Mouse (Mus musculus) embryonic facial prominence, embryonic 11.5 days (tissue): ENCODE data around the gene Casz1. TPM values are rescaled to one million over a fixed set of nuclear protein-coding genes. Genes with fewer than 3 reads are reported as not detected.

Experiments used
- ATAC-seq: fragments of 200-750 bp; cut with Nextera tagmentation; replicated peaks from 2 replicates; pipeline ENCODE4 v1.8.0; 2017; ENCODE audit warnings: low read depth; ENCODE audit not compliant: insufficient number of reproducible peaks, low FRiP score, low TSS enrichment
- DNase-seq: peaks from one replicate; pipeline ENCODE4 v3.0.0-alpha.2; 2015; ENCODE audit warnings: low spot score
- H3K27ac ChIP-seq: fragments of 300-500 bp; sonication (generic); replicated peaks from 2 replicates; pipeline ENCODE4 v1.5.1; 2014; ENCODE audit warnings: mild to moderate bottlenecking, low read depth, low read length, control low read depth
- H3K27me3 ChIP-seq: fragments of 300-500 bp; sonication (generic); 2 replicates; pipeline ENCODE4 v1.6.1; 2014; ENCODE audit warnings: mild to moderate bottlenecking, low read length, moderate library complexity, mixed read lengths; ENCODE audit not compliant: control insufficient read depth, insufficient read depth
- H3K36me3 ChIP-seq: fragments of 300-500 bp; sonication (generic); replicated peaks from 2 replicates; pipeline ENCODE4 v1.6.1; 2014; ENCODE audit warnings: low read depth, mild to moderate bottlenecking, low read length, moderate library complexity, mixed read lengths; ENCODE audit not compliant: control insufficient read depth, insufficient read depth
- H3K4me1 ChIP-seq: fragments of 300-500 bp; sonication (generic); 2 replicates; pipeline ENCODE4 v1.6.1; 2014; ENCODE audit warnings: low read length, mixed read lengths; ENCODE audit not compliant: control insufficient read depth, insufficient read depth
- H3K4me2 ChIP-seq: fragments of 300-500 bp; sonication (generic); 2 replicates; pipeline ENCODE4 v1.6.1; 2014; ENCODE audit warnings: low read depth, mild to moderate bottlenecking, control low read depth, low read length, moderate library complexity
- H3K4me3 ChIP-seq: fragments of 300-500 bp; sonication (generic); 2 replicates; pipeline ENCODE4 v1.5.1; 2014; ENCODE audit warnings: low read depth, low read length, control low read depth
- H3K9ac ChIP-seq: fragments of 300-500 bp; sonication (generic); replicated peaks from 2 replicates; pipeline ENCODE4 v1.6.1; 2014; ENCODE audit warnings: mild to moderate bottlenecking, control low read depth, low read length
- H3K9me3 ChIP-seq: fragments of 300-500 bp; sonication (generic); replicated peaks from 2 replicates; pipeline ENCODE4 v1.6.1; 2016; ENCODE audit warnings: mild to moderate bottlenecking, low read length, inconsistent platforms, mixed read lengths; ENCODE audit not compliant: control insufficient read depth
- WGBS: fragments of 180-500 bp; shearing (Covaris S2); extraction: QIAGEN DNeasy Blood & Tissue Kit; methylation state at CpG from one replicate; pipeline ENCODE4 v1.1.7; 2014; 5-methylcytosine and 5-hydroxymethylcytosine counted together
- polyA plus RNA-seq: library from polyadenylated mRNA; unstranded; fragments of >200 nt; fragmentation: Nextera tagmentation; extraction: Ambion mirVana; gene quantifications from 2 replicates; pipeline ENCODE4 v1.2.1, GENCODE M21; 2014

The Casz1 gene
- polyA plus RNA-seq, 1 experiment from 2014 or later, result 1.1 TPM

DNA sequence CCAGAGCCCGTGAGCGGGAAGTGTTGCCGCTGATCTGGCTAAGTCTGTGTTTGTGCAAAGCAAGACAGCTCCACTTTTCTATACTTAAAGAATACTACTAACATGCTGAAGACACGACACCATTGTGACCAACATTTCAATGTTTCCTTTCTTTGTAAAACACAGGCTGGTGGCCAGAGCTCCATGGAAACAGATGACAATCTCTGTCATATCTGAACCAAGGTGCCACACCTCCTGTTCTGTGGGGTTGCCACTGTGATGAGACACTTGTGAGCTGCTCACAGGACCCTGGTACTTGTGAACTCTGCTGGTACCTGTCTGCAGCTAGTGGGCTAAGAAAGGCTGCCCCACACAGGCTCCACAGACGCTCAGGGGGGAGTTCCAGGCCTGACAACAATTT lies 164.6 kb downstream of the Casz1 start:
- H3K36me3 ChIP-seq, result no peaks in the 10 kb centered on the region
- no peaks in the 10 kb centered on the region; the same call in none of the 2 replicates for H3K4me1 ChIP-seq
- DNase-seq, result no peak
- WGBS, result 77% methylated on average over 5 of the region's 5 CpGs
- H3K27ac ChIP-seq, result no peak overlapping the region
- H3K9ac ChIP-seq, result no peak overlapping the region
- ATAC-seq, result no peak
- H3K4me3 ChIP-seq, result no peak overlapping the region
- H3K4me2 ChIP-seq, result no peak overlapping the region
- no peaks in the 10 kb centered on the region for H3K9me3 ChIP-seq
- H3K27me3 ChIP-seq, result no peaks in the 10 kb centered on the region

DNA sequence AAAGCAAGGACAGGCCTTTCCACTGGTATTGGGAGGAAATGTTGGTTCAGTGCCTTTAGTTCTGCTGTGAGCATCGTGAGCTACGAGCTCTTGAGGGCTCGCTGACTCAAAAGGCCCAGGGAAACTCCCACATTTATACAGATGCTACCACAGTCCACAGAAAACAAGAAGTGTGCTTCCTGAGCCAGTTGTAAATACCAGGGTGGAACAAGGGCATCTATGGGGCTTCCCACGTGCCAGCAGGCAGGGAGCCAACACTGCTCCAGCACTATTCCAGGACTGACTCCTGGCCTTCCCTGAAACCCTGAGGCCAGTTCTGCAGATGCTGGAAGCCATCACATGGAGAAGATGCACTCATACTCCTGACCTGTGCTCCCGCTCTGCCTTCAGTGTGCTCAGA lies 165.4 kb downstream of the Casz1 start:
- WGBS, result 87% methylated on average over 5 of the region's 5 CpGs
- no peak overlapping the region for H3K27ac ChIP-seq
- no peaks in the 10 kb centered on the region; the same call in none of the 2 replicates for H3K4me1 ChIP-seq

GRCm38 (mm10) chr4:148970742-148971141 lies 166.5 kb downstream of the Casz1 start:
- ATAC-seq (no peak), DNase-seq (no peak)
- no peak overlapping the region for H3K27ac ChIP-seq
- WGBS, result 68% methylated on average over 4 of the region's 4 CpGs
- H3K4me3 ChIP-seq, result no peak overlapping the region
- no peaks in the 10 kb centered on the region; the same call in none of the 2 replicates for H3K4me1 ChIP-seq
- no peaks in the 10 kb centered on the region for H3K27me3 ChIP-seq
- H3K9me3 ChIP-seq, result no peaks in the 10 kb centered on the region
- H3K4me2 ChIP-seq, result no peak overlapping the region
- no peak overlapping the region for H3K9ac ChIP-seq
- H3K36me3 ChIP-seq, result no peaks in the 10 kb centered on the region

More for the DNA sequence above, 165.4 kb downstream of the Casz1 start:
- Histone ChIP-seq H3K36me3 (no peaks in the 10 kb centered on the region), H3K9ac (no peak overlapping the region), H3K4me3 (no peak overlapping the region), H3K27me3 (no peaks in the 10 kb centered on the region), H3K4me2 (no peak overlapping the region), H3K9me3 (no peaks in the 10 kb centered on the region)
- ATAC-seq (no peak), DNase-seq (no peak)

GRCm38 (mm10) chr4:148971613-148972242 lies 167.5 kb downstream of the Casz1 start:
- no peaks in the 10 kb centered on the region for H3K27me3 ChIP-seq
- DNase-seq (no peak), ATAC-seq (no peak)
- WGBS, result 48% methylated on average over 3 of the region's 3 CpGs
- no peaks in the 10 kb centered on the region for H3K9me3 ChIP-seq
- H3K36me3 ChIP-seq, result no peaks in the 10 kb centered on the region
- H3K4me1 ChIP-seq, result no peaks in the 10 kb centered on the region; the same call in none of the 2 replicates
- H3K9ac ChIP-seq, result no peak overlapping the region
- no peak overlapping the region for H3K27ac ChIP-seq
- H3K4me2 ChIP-seq, result no peak overlapping the region
- H3K4me3 ChIP-seq, result no peak overlapping the region

DNA sequence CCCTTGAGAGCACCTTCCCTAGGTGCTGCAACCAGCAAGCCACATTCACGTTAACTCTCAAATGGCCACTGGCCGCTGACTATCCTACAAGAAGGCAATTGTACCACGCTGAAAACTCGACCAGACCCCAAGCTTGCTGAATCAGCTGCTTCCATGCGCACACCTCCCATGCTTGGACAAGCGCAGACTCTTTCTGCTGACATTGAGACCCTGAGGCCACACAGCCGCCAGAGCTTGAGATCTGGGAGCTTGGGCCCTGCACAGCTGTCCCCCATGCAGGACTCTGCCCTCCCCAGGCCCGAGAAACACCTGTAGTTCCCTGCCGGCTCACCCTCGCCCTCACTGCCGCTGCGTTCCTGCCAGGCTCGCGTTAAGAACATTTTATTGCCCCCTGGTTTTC lies 168.5 kb downstream of the Casz1 start:
- H3K4me2 ChIP-seq, result no peak overlapping the region
- DNase-seq (no peak), ATAC-seq (no peak)
- WGBS, result 78% methylated on average over 14 of the region's 14 CpGs
- H3K4me3 ChIP-seq, result no peak overlapping the region
- no peak overlapping the region for H3K27ac ChIP-seq
- H3K36me3 ChIP-seq, result no peaks in the 10 kb centered on the region
- H3K9me3 ChIP-seq, result no peaks in the 10 kb centered on the region
- H3K4me1 ChIP-seq, result no peaks in the 10 kb centered on the region; the same call in none of the 2 replicates
- H3K27me3 ChIP-seq, result no peaks in the 10 kb centered on the region
- no peak overlapping the region for H3K9ac ChIP-seq

DNA sequence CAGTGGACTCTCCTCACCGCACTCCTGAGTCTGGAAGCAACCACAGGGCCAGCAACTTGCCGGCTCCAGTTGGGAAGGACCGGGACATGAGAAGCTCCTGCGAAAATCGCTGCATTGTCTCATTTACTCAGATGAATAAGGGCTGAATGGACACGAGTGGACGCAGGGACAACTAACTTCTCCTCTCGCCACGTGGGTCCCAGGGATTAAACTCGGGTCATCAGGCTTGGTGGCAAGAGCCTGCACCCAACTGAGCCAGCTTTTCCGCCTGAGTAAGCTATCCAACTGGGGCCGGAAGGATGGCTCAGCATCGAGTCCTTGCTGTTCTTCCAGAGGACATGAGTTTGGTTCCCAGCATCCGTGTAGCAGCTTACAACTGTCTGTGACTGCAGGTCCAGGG lies 169.2 kb downstream of the Casz1 start:
- H3K27me3 ChIP-seq, result no peaks in the 10 kb centered on the region
- H3K4me2 ChIP-seq, result no peak overlapping the region
- 72% methylated on average over 14 of the region's 14 CpGs for WGBS

GRCm38 (mm10) chr4:148974833-148975232 lies 170.6 kb downstream of the Casz1 start:
- Histone ChIP-seq H3K27ac (no peak overlapping the region), H3K9ac (no peak overlapping the region), H3K4me3 (no peak overlapping the region), H3K9me3 (no peaks in the 10 kb centered on the region), H3K4me1 (no peaks in the 10 kb centered on the region; the same call in none of the 2 replicates), H3K4me2 (no peak overlapping the region), H3K36me3 (no peaks in the 10 kb centered on the region), H3K27me3 (no peaks in the 10 kb centered on the region)
- DNase-seq (no peak), ATAC-seq (no peak)
- 83% methylated on average over 7 of the region's 7 CpGs for WGBS

More for the DNA sequence above, 169.2 kb downstream of the Casz1 start:
- Histone ChIP-seq H3K4me3 (no peak overlapping the region), H3K36me3 (no peaks in the 10 kb centered on the region), H3K4me1 (no peaks in the 10 kb centered on the region; the same call in none of the 2 replicates), H3K9me3 (no peaks in the 10 kb centered on the region), H3K9ac (no peak overlapping the region), H3K27ac (no peak overlapping the region)
- DNase-seq, result no peak
- no peak for ATAC-seq

DNA sequence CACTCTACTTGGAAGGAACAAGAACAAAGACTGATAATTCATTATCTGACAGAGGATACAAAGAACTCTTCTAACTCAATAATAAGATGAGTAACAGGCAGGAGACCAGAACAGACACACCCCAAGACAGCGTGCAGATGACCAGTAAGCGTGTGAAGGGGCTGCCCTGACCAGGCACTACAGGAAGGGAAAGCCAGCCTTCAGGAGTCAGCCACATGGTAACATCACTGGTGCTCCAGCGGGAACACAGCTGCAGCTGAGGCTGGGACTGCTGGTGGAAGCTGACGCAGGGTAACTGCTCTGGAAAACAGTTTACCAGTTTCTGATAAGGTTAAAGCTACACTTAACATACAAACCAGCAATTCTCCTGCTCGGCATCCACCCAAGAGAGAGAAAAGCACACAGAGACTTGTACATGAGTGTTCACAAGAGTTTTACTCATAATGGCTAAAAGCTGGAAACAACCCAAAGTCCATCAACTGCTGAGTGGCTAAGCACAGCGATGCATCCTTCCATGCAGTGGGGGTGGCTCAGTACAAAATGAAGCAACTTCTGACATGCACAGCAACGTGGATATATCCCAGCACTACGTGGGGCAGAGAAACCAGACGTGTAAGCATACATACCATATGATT lies 174.1 kb downstream of the Casz1 start:
- DNase-seq, result peak; percentile 30
- Histone ChIP-seq H3K4me2 (no peak overlapping the region), H3K9ac (no peak overlapping the region), H3K9me3 (no peaks in the 10 kb centered on the region), H3K4me1 (no peaks in the 10 kb centered on the region; the same call in none of the 2 replicates), H3K36me3 (no peaks in the 10 kb centered on the region), H3K27ac (no peak overlapping the region), H3K4me3 (no peak overlapping the region), H3K27me3 (no peaks in the 10 kb centered on the region)
- ATAC-seq, result no peak
- 71% methylated on average over 9 of the region's 9 CpGs for WGBS
